ENCODE assay signal across 8 mouse cellular contexts in genomic region chr3:108147386-108148235, GRCm38 (mm10). TPM values are rescaled to one million over a fixed set of nuclear protein-coding genes. Genes with fewer than 3 reads are reported as not detected.
A peak's percentile ranks its signal among the peaks of the same experiment; 100 is the strongest.
DNase-seq lines count a peak whose midpoint lies in the region; ATAC-seq lines count a peak whose summit lies in the region.

No protein-coding gene starts in this region.

- no peak overlapping the region for H3K27ac ChIP-seq in hindbrain, embryonic 10.5 days
- no peak overlapping the region for H3K27ac ChIP-seq in lung, embryonic 15.5 days

- WGBS in hindbrain, embryonic 10.5 days = 66% methylated on average over 11 of the region's 11 CpGs
- 67% methylated on average over 11 of the region's 11 CpGs for whole genome bisulfite sequencing in lung, embryonic 15.5 days

- no peaks in the 10 kb centered on the region for H3K9me3 ChIP-seq in hindbrain, embryonic 10.5 days
- no peaks in the 10 kb centered on the region for H3K9me3 ChIP-seq in lung, embryonic 15.5 days

- H3K4me1 ChIP-seq in hindbrain, embryonic 10.5 days (replicated peaks) = peaks cover 34% of the 10 kb centered on the region
- H3K4me1 ChIP-seq in lung, embryonic 15.5 days = peaks cover 25% of the 10 kb centered on the region

- peak overlapping the region; percentile 11; the same call in 1 of the 2 replicates for H3K4me2 ChIP-seq in lung, embryonic 15.5 days

- no peaks in the 10 kb centered on the region for H3K27me3 ChIP-seq in hindbrain, embryonic 10.5 days (ENCODE audit: insufficient read depth, poor library complexity, severe bottlenecking)
- H3K27me3 ChIP-seq in lung, embryonic 15.5 days = no peaks in the 10 kb centered on the region

- H3K9ac ChIP-seq in lung, embryonic 15.5 days = no peak overlapping the region

- no peak overlapping the region for H3K4me3 ChIP-seq in hindbrain, embryonic 10.5 days
- no peak overlapping the region for H3K4me3 ChIP-seq in lung, embryonic 15.5 days

- ATAC-seq in lung, embryonic 15.5 days (ENCODE audit: borderline replicate concordance, extremely low read depth, low FRiP score, low TSS enrichment) = no peak; the same call in 1 of the 2 replicates

- DNase-seq in MEL-GATA-1-ER (ENCODE audit: extremely low read depth, low read depth) = peak; percentile 96
- DNase-seq in cerebellum, adult 9-10 months = peak; percentile 91
- DNase-seq in frontal cortex, adult 2 months (ENCODE audit: extremely low spot score in 1 of 2, low spot score in 1 of 2) = peak; percentile 83 to 95
- DNase-seq in hindbrain, embryonic 10.5 days (ENCODE audit: low spot score) = peak; percentile 86
- DNase-seq in layer of hippocampus, adult 9-10 months (ENCODE audit: low spot score) = peak; percentile 94
- peak; percentile 78 for DNase-seq in ovary, postnatal 10 days (ENCODE audit: low spot score)
- DNase-seq in thymus, postnatal 0 days (ENCODE audit: low spot score) = peak; percentile 91

- H3K36me3 ChIP-seq in hindbrain, embryonic 10.5 days = 0 out of 2 replicates have a peak, but pooled peaks cover 6% of the 10 kb centered on the region
- H3K36me3 ChIP-seq in lung, embryonic 15.5 days = no peaks in the 10 kb centered on the region

RNA-seq across cellular contexts. Expression of gene Gnai3, which starts 1.7 kb away (rescaled TPM):
- polyA plus RNA-seq in frontal cortex, adult 2 months (2012; rRNA removed) = 37.3 and 37.5 TPM in 2 replicates
- 178 and 201 TPM in 2 replicates for polyA plus RNA-seq in hindbrain, embryonic 10.5 days (2016; fragmentation: Nextera tagmentation; extraction: Ambion mirVana)
- 162 and 165 TPM in 2 replicates for polyA plus RNA-seq in lung, embryonic 15.5 days (2015; fragmentation: Nextera tagmentation; extraction: Ambion mirVana)
- 164 and 168 TPM in 2 replicates for polyA plus RNA-seq in thymus, postnatal 0 days (2015; fragmentation: Nextera tagmentation; extraction: Ambion mirVana)

RNA-seq across cellular contexts. Expression of gene Gpr61, which starts 7.1 kb away (rescaled TPM):
- 15.0 and 15.1 TPM in 2 replicates for polyA plus RNA-seq in frontal cortex, adult 2 months (2012; rRNA removed)
- polyA plus RNA-seq in hindbrain, embryonic 10.5 days (2016; fragmentation: Nextera tagmentation; extraction: Ambion mirVana) = 0.95 and 1.4 TPM in 2 replicates
- 0.07 TPM in 1 of 2 replicates, not detected in the other for polyA plus RNA-seq in lung, embryonic 15.5 days (2015; fragmentation: Nextera tagmentation; extraction: Ambion mirVana)
- polyA plus RNA-seq in thymus, postnatal 0 days (2015; fragmentation: Nextera tagmentation; extraction: Ambion mirVana) = 0.05 TPM in 1 of 2 replicates, not detected in the other

RNA-seq across cellular contexts. Expression of gene Amigo1, which starts 38.5 kb away (rescaled TPM):
- polyA plus RNA-seq in frontal cortex, adult 2 months (2012; rRNA removed) = 62.1 and 62.6 TPM in 2 replicates
- polyA plus RNA-seq in hindbrain, embryonic 10.5 days (2016; fragmentation: Nextera tagmentation; extraction: Ambion mirVana) = 5.8 and 6.2 TPM in 2 replicates
- polyA plus RNA-seq in lung, embryonic 15.5 days (2015; fragmentation: Nextera tagmentation; extraction: Ambion mirVana) = 2.0 and 3.0 TPM in 2 replicates
- polyA plus RNA-seq in thymus, postnatal 0 days (2015; fragmentation: Nextera tagmentation; extraction: Ambion mirVana) = 1.4 and 1.6 TPM in 2 replicates

RNA-seq across cellular contexts. Expression of gene Cyb561d1, which starts 53.4 kb away (rescaled TPM):
- 19.1 and 19.3 TPM in 2 replicates for polyA plus RNA-seq in frontal cortex, adult 2 months (2012; rRNA removed)
- 5.2 TPM in 2 replicates for polyA plus RNA-seq in hindbrain, embryonic 10.5 days (2016; fragmentation: Nextera tagmentation; extraction: Ambion mirVana)
- 2.6 and 3.4 TPM in 2 replicates for polyA plus RNA-seq in lung, embryonic 15.5 days (2015; fragmentation: Nextera tagmentation; extraction: Ambion mirVana)
- polyA plus RNA-seq in thymus, postnatal 0 days (2015; fragmentation: Nextera tagmentation; extraction: Ambion mirVana) = 7.5 and 9.1 TPM in 2 replicates

RNA-seq across cellular contexts. Expression of gene Gnat2, which starts 55.0 kb away (rescaled TPM):
- polyA plus RNA-seq in frontal cortex, adult 2 months (2012; rRNA removed) = 0.53 and 0.58 TPM in 2 replicates
- polyA plus RNA-seq in hindbrain, embryonic 10.5 days (2016; fragmentation: Nextera tagmentation; extraction: Ambion mirVana) = 0.46 and 0.81 TPM in 2 replicates
- 0.48 and 0.96 TPM in 2 replicates for polyA plus RNA-seq in lung, embryonic 15.5 days (2015; fragmentation: Nextera tagmentation; extraction: Ambion mirVana)
- 0.59 and 0.68 TPM in 2 replicates for polyA plus RNA-seq in thymus, postnatal 0 days (2015; fragmentation: Nextera tagmentation; extraction: Ambion mirVana)
